Mouse (Mus musculus) left cerebral cortex, adult 11 months (tissue): ENCODE measurements at regions not wholly inside any gene's neighbourhood (a gene's known extent, or its start where the extent isn't known, plus 50 kb on each side); places are given as distances from the start of the nearest gene placed in this dataset.
A peak's percentile ranks its signal among the peaks of the same experiment; 100 is the strongest.

Experiments
- DNase-seq: peaks from one replicate; pipeline ENCODE4 v3.0.0; 2022; ENCODE audit warnings: low spot score

GRCm38 (mm10) chr14:8946851-8947625, 281.0 kb upstream of the 4930452B06Rik start:
- no peak for DNase-seq

GRCm38 (mm10) chr14:8935121-8935520, 269.1 kb upstream of the 4930452B06Rik start:
- DNase-seq, result peak; percentile 28
